Mouse (Mus musculus): ENCODE results near the gene Gm21970. TPM values are rescaled to one million over a fixed set of nuclear protein-coding genes. Genes with fewer than 3 reads are reported as not detected.
"Not testable (repeated sequence)": the region's sequence is repeated elsewhere in the genome, so short reads cannot be mapped to it uniquely, and the experiment has no call there.

The Gm21970 gene
- polyA plus RNA-seq, 1 experiment = not detected

DNA sequence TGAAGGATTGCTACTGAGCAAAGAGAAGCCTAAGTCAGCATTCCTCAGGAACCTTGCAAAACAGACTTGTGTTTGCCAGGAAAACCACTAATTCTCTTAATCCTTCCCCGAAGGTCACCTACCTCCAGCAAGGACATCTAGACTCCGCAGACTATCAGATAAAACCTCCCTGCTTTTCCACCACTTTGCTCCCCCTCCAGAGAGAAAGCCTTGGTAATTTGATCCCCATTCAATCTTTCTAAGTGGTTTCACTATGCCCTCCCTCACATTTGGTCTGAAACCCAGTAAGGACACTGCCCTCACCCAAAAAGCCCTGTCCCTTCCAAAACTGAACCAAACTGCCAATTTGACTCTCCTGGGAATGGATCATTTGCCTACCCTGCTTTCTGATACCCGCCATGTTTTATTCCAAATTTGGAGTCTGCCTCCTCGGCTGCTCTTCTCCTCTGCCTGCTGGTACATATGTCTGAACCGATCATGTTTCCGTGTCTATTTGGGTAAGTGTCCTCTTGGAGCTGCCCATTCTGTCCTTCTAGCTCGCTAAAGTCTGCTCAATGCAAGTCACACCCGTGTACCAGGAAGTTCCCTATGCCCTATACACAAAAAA is 36.8 kb downstream of the Gm21970 start:
- peaks cover 10% of the 10 kb centered on the region for H3K4me1 ChIP-seq (ENCODE audit: control insufficient read depth, insufficient read depth, low read length)

GRCm38 (mm10) chr16:91432720-91433328 is 41.3 kb downstream of the Gm21970 start:
- Histone ChIP-seq H3K27ac (ENCODE audit: insufficient read depth, low read depth, low read length) (no peak overlapping the region), H3K4me1 (ENCODE audit: control insufficient read depth, insufficient read depth, low read length) (peaks cover 27% of the 10 kb centered on the region), H3K4me3 (ENCODE audit: insufficient read depth, low read length) (no peak overlapping the region)
- TF ChIP-seq CTCF (IDR thresholded peaks at IDR 0.05; ENCODE audit: low read depth, low read length) (no peak), POLR2A (IDR thresholded peaks at IDR 0.05; ENCODE audit: borderline replicate concordance, low read depth, low read length) (no peak)

More for the DNA sequence above, 36.8 kb downstream of the Gm21970 start:
- no peak overlapping the region for H3K27ac ChIP-seq (ENCODE audit: insufficient read depth, low read depth, low read length)
- H3K4me3 ChIP-seq (ENCODE audit: insufficient read depth, low read length) = no peak overlapping the region
- TF ChIP-seq POLR2A (IDR thresholded peaks at IDR 0.05; ENCODE audit: borderline replicate concordance, low read depth, low read length) (no peak), CTCF (IDR thresholded peaks at IDR 0.05; ENCODE audit: low read depth, low read length) (no peak)

DNA sequence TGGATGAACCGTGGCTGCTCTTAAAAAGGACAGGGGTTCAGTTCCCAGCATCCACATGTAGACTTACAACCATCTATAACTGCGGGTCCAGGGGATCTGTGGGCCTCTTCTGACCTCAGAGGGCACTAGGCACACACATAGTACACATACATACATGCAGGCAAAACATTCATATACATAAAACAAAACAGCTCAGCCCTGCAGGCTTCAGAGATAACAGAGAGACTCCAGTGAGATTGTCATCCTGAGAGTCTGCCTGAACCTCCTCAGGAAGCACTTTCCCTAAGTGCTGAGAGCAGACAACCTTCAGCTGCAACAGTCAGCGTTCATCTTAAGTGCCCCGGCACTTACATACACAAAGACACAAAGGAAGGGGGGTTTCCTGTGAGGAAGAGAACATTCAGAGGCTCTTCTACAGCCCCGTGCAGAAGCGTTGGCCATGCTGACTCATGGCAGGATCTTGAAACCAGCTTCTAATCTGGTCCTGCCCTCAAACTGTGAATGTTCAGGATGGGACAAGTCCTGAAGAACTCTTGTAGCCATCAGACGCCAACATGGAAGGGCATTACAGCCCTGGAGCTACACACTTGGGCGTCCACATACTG is 41.9 kb downstream of the Gm21970 start:
- H3K4me1 ChIP-seq (ENCODE audit: control insufficient read depth, insufficient read depth, low read length) = peaks cover 28% of the 10 kb centered on the region
- peak overlapping the region; percentile 7; the same call in 1 of the 2 replicates for H3K27ac ChIP-seq (ENCODE audit: insufficient read depth, low read depth, low read length)
- no peak overlapping the region for H3K4me3 ChIP-seq (ENCODE audit: insufficient read depth, low read length)
- TF ChIP-seq POLR2A (IDR thresholded peaks at IDR 0.05; ENCODE audit: borderline replicate concordance, low read depth, low read length) (no peak), CTCF (IDR thresholded peaks at IDR 0.05; ENCODE audit: low read depth, low read length) (no peak)

- Histone ChIP-seq H3K4me1 (ENCODE audit: control insufficient read depth, insufficient read depth, low read length) (peaks cover 35% of the 10 kb centered on the region), H3K4me3 (ENCODE audit: insufficient read depth, low read length) (no peak overlapping the region), H3K27ac (ENCODE audit: insufficient read depth, low read depth, low read length) (no peak overlapping the region)
- no peak for TF ChIP-seq POLR2A (IDR thresholded peaks at IDR 0.05; ENCODE audit: borderline replicate concordance, low read depth, low read length)
- TF ChIP-seq CTCF (IDR thresholded peaks at IDR 0.05; ENCODE audit: low read depth, low read length) = no peak
These were observed 42.6 kb downstream of the Gm21970 start for GRCm38 (mm10) chr16:91434119-91434518.

DNA sequence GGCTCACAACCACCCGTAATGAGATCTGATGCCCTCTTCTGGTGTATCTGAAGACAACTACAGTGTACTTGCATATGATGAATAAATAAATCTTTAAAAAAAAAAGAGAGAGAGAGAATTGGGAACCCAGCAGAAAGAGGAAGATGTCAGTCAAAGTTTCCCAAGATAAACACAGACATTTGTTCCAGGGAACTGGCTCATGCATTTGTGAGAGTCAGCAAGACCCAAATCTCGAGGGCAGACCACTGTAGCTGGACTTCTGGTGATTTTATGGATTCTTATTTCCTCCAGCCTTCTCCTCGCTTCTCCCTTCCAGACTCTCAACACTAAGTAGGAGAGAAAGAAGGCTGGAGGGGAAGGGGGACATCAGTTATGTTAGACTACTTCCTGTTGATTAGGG is 46.6 kb downstream of the Gm21970 start:
- peak overlapping the region; percentile 82 for H3K27ac ChIP-seq (ENCODE audit: insufficient read depth, low read depth, low read length)
- TF ChIP-seq POLR2A (IDR thresholded peaks at IDR 0.05; ENCODE audit: borderline replicate concordance, low read depth, low read length) (no peak), CTCF (IDR thresholded peaks at IDR 0.05; ENCODE audit: low read depth, low read length) (no peak)
- peaks cover 44% of the 10 kb centered on the region for H3K4me1 ChIP-seq (ENCODE audit: control insufficient read depth, insufficient read depth, low read length)

GRCm38 (mm10) chr16:91438599-91438998 is 47.1 kb downstream of the Gm21970 start:
- H3K27ac ChIP-seq (ENCODE audit: insufficient read depth, low read depth, low read length) = peak overlapping the region; percentile 82
- not testable (repeated sequence) for H3K4me3 ChIP-seq (ENCODE audit: insufficient read depth, low read length)
- peaks cover 39% of the 10 kb centered on the region for H3K4me1 ChIP-seq (ENCODE audit: control insufficient read depth, insufficient read depth, low read length)

More for the DNA sequence above, 46.6 kb downstream of the Gm21970 start:
- H3K4me3 ChIP-seq (ENCODE audit: insufficient read depth, low read length) = no peak overlapping the region

DNA sequence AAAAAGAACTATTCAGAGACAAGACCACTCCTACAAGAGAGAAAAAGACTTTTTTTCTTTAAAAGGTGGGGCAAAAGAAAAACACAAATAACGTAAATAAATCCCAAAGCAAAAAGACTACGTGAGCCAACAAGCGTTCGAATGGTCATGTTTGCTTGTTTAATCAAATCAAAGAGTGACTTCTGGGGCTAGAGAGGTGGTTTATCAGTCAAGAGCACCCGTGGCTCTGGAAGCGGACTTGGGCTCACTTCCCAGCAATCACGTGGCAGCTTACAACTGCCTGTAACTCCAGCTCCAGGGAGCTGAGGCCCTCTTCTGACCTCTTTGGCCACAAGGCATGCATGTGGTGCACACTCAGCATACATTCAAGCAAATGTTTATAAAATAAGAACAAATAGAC is 49.8 kb downstream of the Gm21970 start:
- no peak overlapping the region for H3K4me3 ChIP-seq (ENCODE audit: insufficient read depth, low read length)
- peaks cover 30% of the 10 kb centered on the region for H3K4me1 ChIP-seq (ENCODE audit: control insufficient read depth, insufficient read depth, low read length)
- TF ChIP-seq POLR2A (IDR thresholded peaks at IDR 0.05; ENCODE audit: borderline replicate concordance, low read depth, low read length) = no peak
- TF ChIP-seq CTCF (IDR thresholded peaks at IDR 0.05; ENCODE audit: low read depth, low read length) = no peak
- no peak overlapping the region for H3K27ac ChIP-seq (ENCODE audit: insufficient read depth, low read depth, low read length)

GRCm38 (mm10) chr16:91441811-91442240 is 50.3 kb downstream of the Gm21970 start:
- TF ChIP-seq POLR2A (IDR thresholded peaks at IDR 0.05; ENCODE audit: borderline replicate concordance, low read depth, low read length) (no peak), CTCF (IDR thresholded peaks at IDR 0.05; ENCODE audit: low read depth, low read length) (no peak)
- no peak overlapping the region for H3K4me3 ChIP-seq (ENCODE audit: insufficient read depth, low read length)
- H3K27ac ChIP-seq (ENCODE audit: insufficient read depth, low read depth, low read length) = no peak overlapping the region
- H3K4me1 ChIP-seq (ENCODE audit: control insufficient read depth, insufficient read depth, low read length) = peaks cover 32% of the 10 kb centered on the region

- peaks cover 35% of the 10 kb centered on the region for H3K4me1 ChIP-seq (ENCODE audit: control insufficient read depth, insufficient read depth, low read length)
- H3K4me3 ChIP-seq (ENCODE audit: insufficient read depth, low read length) = no peak overlapping the region
- no peak overlapping the region for H3K27ac ChIP-seq (ENCODE audit: insufficient read depth, low read depth, low read length)
- TF ChIP-seq CTCF (IDR thresholded peaks at IDR 0.05; ENCODE audit: low read depth, low read length) (no peak), POLR2A (IDR thresholded peaks at IDR 0.05; ENCODE audit: borderline replicate concordance, low read depth, low read length) (no peak)
These were observed 50.9 kb downstream of the Gm21970 start for GRCm38 (mm10) chr16:91442446-91442845.

GRCm38 (mm10) chr16:91443211-91443611 is 51.7 kb downstream of the Gm21970 start:
- Histone ChIP-seq H3K4me1 (ENCODE audit: control insufficient read depth, insufficient read depth, low read length) (peaks cover 35% of the 10 kb centered on the region), H3K4me3 (ENCODE audit: insufficient read depth, low read length) (no peak overlapping the region), H3K27ac (ENCODE audit: insufficient read depth, low read depth, low read length) (no peak overlapping the region)
- TF ChIP-seq POLR2A (IDR thresholded peaks at IDR 0.05; ENCODE audit: borderline replicate concordance, low read depth, low read length) (no peak), CTCF (IDR thresholded peaks at IDR 0.05; ENCODE audit: low read depth, low read length) (no peak)
